Mouse (Mus musculus) midbrain, embryonic 13.5 days (tissue): ENCODE results near the gene Myef2. TPM values are rescaled to one million over a fixed set of nuclear protein-coding genes. Genes with fewer than 3 reads are reported as not detected.

Experiments
- ATAC-seq: fragments of 200-750 bp; cut with Nextera tagmentation; 2 replicates; pipeline ENCODE4 v1.8.0; 2017; ENCODE audit warnings: mild to moderate bottlenecking, moderate TSS enrichment, moderate library complexity
- H3K27ac ChIP-seq: fragments of 300-500 bp; sonication (generic); 2 replicates; pipeline ENCODE4 v1.5.1; 2015; ENCODE audit warnings: inconsistent platforms, mild to moderate bottlenecking, moderate library complexity
- H3K27me3 ChIP-seq: fragments of 300-500 bp; sonication (generic); 2 replicates; pipeline ENCODE4 v1.6.1; 2015; ENCODE audit warnings: mild to moderate bottlenecking, inconsistent platforms
- H3K36me3 ChIP-seq: fragments of 300-500 bp; sonication (generic); 2 replicates; pipeline ENCODE4 v1.6.1; 2015; ENCODE audit warnings: mild to moderate bottlenecking, inconsistent platforms
- H3K4me1 ChIP-seq: fragments of 300-500 bp; sonication (generic); replicated peaks from 2 replicates; pipeline ENCODE4 v1.6.1; 2015; ENCODE audit warnings: inconsistent platforms
- H3K4me2 ChIP-seq: fragments of 300-500 bp; sonication (generic); replicated peaks from 2 replicates; pipeline ENCODE4 v1.6.1; 2015; ENCODE audit warnings: moderate library complexity, mild to moderate bottlenecking, inconsistent platforms
- H3K4me3 ChIP-seq: fragments of 300-500 bp; sonication (generic); replicated peaks from 2 replicates; pipeline ENCODE4 v1.5.1; 2015; ENCODE audit warnings: mild to moderate bottlenecking, inconsistent platforms
- H3K9ac ChIP-seq: fragments of 300-500 bp; sonication (generic); replicated peaks from 2 replicates; pipeline ENCODE4 v1.6.1; 2015; ENCODE audit warnings: mild to moderate bottlenecking, inconsistent platforms
- H3K9me3 ChIP-seq: fragments of 300-500 bp; sonication (generic); 2 replicates; pipeline ENCODE4 v1.6.1; 2016; ENCODE audit warnings: mild to moderate bottlenecking, inconsistent platforms
- WGBS: fragments of 180-500 bp; shearing (Covaris S2); methylation state at CpG from one replicate; pipeline ENCODE4 v1.1.7; 2015; 5-methylcytosine and 5-hydroxymethylcytosine counted together
- polyA plus RNA-seq: library from polyadenylated mRNA; unstranded; fragments of >200 nt; fragmentation: Nextera tagmentation; extraction: Ambion mirVana; gene quantifications from 2 replicates; pipeline ENCODE4 v1.2.1, GENCODE M21; 2015

Myef2 gene
- 244 and 271 TPM in 2 replicates for polyA plus RNA-seq

- ATAC-seq: peak; percentile 86
- Histone ChIP-seq H3K4me1 (peaks cover 30% of the 10 kb centered on the region), H3K9ac (peak within 1 kb of the TSS; percentile 98), H3K4me3 (peak within 1 kb of the TSS; percentile 83), H3K9me3 (no peaks in the 10 kb centered on the region), H3K36me3 (no peaks in the 10 kb centered on the region), H3K27ac (peak within 1 kb of the TSS; percentile 97), H3K4me2 (peak within 1 kb of the TSS; percentile 78), H3K27me3 (no peaks in the 10 kb centered on the region)
- under 1% methylated on average over 48 of the region's 48 CpGs for WGBS
Observed at GRCm38 (mm10) chr2:125123477-125123852, at the start of gene Myef2. Myef2 (minus strand) TSS chr2:125123661.

DNA sequence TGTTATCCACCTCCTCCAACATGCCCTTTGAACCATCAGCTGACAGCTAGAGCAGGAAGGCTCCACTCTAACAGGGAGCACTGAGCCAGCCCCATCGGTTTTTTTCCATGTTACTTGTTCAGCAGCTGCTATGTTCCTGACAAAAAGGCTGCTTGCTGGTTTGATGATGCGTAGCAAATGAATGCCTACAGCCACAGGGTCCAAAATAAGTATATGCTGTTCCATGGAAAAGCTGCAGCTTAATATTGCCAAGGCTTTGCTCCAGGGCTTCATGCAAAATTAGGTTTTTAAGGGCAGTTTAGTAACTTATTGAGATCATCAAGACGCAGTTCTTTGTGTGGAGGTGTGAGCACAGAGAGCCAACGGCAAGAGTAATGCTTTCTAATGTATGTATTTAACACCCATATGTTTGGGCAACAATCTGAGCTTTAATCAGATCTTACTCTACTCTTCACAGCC is 38.6 kb upstream of the Myef2 start:
- no peaks in the 10 kb centered on the region for H3K9me3 ChIP-seq
- H3K4me2 ChIP-seq: no peak overlapping the region
- H3K4me1 ChIP-seq: no peaks in the 10 kb centered on the region
- H3K4me3 ChIP-seq: no peak overlapping the region
- WGBS: 57% methylated on average over 4 of the region's 4 CpGs
- no peak for ATAC-seq
- H3K9ac ChIP-seq: no peak overlapping the region
- H3K27ac ChIP-seq: no peak overlapping the region
- no peaks in the 10 kb centered on the region for H3K36me3 ChIP-seq
- H3K27me3 ChIP-seq: no peaks in the 10 kb centered on the region

DNA sequence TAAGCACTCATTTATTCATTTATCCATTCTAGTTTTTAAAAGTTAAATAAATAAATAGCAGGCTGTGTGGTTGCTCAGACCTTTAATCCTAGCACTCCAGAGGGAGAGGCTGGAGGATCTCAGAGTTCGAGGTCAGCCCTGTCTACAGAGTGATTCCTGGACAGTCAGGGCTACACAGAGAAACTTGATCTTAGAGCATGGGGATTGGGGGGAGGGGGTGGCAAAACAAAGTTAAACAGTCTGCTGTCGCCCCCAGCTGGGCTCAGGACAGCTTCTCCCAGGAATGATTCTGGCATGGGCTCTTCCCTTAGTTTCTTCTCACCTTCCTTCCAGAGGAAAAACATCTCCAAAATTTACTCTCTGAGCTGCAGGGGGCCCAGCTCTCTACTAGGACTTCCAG is 32.0 kb upstream of the Myef2 start:
- Histone ChIP-seq H3K36me3 (no peaks in the 10 kb centered on the region), H3K4me2 (no peak overlapping the region), H3K27me3 (no peaks in the 10 kb centered on the region), H3K4me1 (no peaks in the 10 kb centered on the region), H3K9ac (no peak overlapping the region), H3K4me3 (no peak overlapping the region), H3K27ac (no peak overlapping the region), H3K9me3 (no peaks in the 10 kb centered on the region)
- WGBS: 16% methylated on average over 2 of the region's 2 CpGs
- ATAC-seq: no peak

DNA sequence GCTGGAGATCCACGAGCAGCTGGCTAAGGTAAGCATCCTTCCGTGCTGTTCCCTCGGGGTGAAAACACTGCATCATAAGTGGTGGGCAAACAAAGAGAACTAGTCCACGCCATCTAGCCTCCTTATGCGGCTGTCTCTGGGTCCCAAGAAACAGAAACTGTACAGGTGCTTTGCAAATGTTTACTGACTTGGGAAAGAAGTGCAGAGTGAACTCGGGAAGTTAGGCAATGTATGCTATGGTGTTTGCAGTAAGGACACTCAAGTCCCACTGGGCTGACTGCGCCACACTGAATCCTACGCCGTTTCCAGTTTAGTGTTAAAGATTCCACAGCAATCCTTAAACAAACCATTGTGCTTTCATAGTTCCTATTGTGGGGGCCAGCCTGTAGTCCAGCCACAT is 30.8 kb upstream of the Myef2 start:
- H3K4me1 ChIP-seq: no peaks in the 10 kb centered on the region
- H3K9ac ChIP-seq: no peak overlapping the region
- no peaks in the 10 kb centered on the region for H3K9me3 ChIP-seq
- no peaks in the 10 kb centered on the region for H3K36me3 ChIP-seq
- H3K27me3 ChIP-seq: no peaks in the 10 kb centered on the region
- no peak overlapping the region for H3K27ac ChIP-seq
- 83% methylated on average over 9 of the region's 9 CpGs for WGBS
- no peak overlapping the region for H3K4me3 ChIP-seq
- no peak for ATAC-seq
- H3K4me2 ChIP-seq: no peak overlapping the region

- WGBS: 88% methylated on average over 6 of the region's 6 CpGs
- Histone ChIP-seq H3K27me3 (no peaks in the 10 kb centered on the region), H3K4me3 (no peak within 1 kb of the TSS), H3K36me3 (no peaks in the 10 kb centered on the region), H3K4me2 (no peak within 1 kb of the TSS), H3K9me3 (no peaks in the 10 kb centered on the region), H3K9ac (no peak within 1 kb of the TSS), H3K4me1 (no peaks in the 10 kb centered on the region), H3K27ac (no peak within 1 kb of the TSS)
- ATAC-seq: no peak
Observed at GRCm38 (mm10) chr2:125152388-125152787, 28.9 kb upstream of the Myef2 start, which contains the start of gene Slc12a1. Slc12a1 (plus strand) TSS chr2:125152505.

DNA sequence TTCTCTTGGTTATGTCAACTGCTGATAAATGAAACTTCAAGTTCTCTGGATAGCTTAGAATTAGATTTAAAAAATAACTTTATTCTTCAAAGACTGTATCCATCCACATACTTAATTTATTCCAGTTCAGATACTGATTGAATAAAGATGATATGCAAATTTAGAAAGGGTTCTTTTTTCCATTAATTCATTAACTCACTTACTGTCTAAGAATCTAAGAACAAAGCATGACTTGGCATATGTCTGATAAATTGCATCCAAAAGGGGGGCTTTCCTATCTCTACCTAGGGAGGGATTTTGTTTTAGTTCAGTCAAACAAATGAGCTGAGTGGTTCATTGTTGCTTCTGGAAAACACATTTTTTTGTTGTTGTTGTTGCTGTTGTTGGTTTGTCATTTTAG is 18.9 kb upstream of the Myef2 start:
- ATAC-seq: no peak
- H3K36me3 ChIP-seq: no peaks in the 10 kb centered on the region
- no peaks in the 10 kb centered on the region for H3K4me1 ChIP-seq
- no peaks in the 10 kb centered on the region for H3K27me3 ChIP-seq
- no peak overlapping the region for H3K4me3 ChIP-seq
- no peak overlapping the region for H3K4me2 ChIP-seq
- H3K27ac ChIP-seq: no peak overlapping the region
- H3K9ac ChIP-seq: no peak overlapping the region
- H3K9me3 ChIP-seq: no peaks in the 10 kb centered on the region

DNA sequence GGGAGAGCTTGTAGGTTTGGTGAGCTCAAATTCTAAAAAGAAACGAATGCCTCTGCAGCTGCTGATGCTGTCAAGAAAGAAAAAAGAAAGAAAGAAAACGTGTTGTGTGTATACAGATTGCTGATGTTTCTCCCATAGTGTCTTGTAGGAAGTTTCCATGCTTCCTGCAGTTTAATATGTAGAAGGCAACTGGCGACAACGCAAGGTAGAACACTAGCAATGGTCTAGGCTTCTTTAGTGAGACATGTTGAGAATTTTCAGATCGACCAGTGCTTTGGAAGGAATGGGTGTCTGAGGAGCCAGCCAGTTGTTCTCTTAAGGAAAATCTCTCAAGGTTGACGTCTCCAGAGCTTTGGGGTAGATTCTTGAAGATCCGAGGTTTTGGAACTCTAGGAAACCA is 13.4 kb upstream of the Myef2 start:
- Histone ChIP-seq H3K36me3 (no peaks in the 10 kb centered on the region), H3K9me3 (no peaks in the 10 kb centered on the region), H3K4me2 (peak overlapping the region; percentile 73), H3K9ac (peak overlapping the region; percentile 63; the same call in 1 of the 2 replicates), H3K4me1 (peaks cover 14% of the 10 kb centered on the region; the same call in 1 of the 2 replicates), H3K27ac (peak overlapping the region; percentile 64; the same call in 1 of the 2 replicates), H3K27me3 (no peaks in the 10 kb centered on the region), H3K4me3 (peak overlapping the region; percentile 53)
- WGBS: 33% methylated on average over 7 of the region's 7 CpGs
- no peak for ATAC-seq

DNA sequence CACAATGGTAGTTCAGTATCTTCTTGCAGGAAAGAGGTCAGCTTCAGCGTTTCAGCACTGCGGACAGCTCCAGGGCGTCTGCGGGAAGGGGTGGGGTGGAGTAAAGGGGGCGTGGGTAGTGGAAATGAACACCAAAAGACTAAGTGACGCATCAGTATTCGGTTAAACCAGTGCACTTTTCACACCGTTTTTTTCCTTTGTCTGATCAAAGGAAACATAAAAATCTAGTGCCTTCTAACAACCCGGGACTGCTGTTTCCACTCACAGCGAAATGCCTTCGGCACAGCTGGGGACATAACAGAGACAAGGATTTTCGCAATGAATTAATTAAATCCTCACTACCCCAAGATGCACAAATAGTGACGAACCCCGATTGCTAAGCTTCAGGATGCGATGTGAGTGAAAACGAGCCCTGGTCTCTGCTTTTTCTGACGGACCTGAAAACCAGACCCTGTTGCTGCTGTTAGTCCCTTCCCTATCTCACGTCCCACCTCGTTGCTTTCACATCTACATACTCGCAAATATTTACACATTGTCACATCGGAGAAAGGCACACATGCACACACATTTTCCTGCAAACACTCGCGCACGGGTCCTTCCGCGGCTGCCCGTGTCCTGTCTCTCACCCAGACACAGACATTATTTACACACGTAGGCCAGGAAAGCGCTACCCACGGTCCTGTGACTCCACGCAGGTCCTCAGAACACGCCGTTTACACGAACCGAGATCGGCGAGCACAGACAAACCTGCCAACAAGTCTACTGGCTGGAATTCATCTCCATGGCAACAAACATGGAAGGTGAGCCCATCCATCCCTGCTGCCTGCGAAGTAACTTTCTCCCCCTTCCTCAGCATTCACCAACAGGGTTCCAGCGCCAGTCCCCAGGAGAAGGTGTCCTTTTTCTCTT is 12.7 kb upstream of the Myef2 start, which contains the start of gene Ctxn2:
Gene Ctxn2, plus strand, starts transcription at position 790 of the 909 bp plus-strand sequence.
- no peaks in the 10 kb centered on the region for H3K27me3 ChIP-seq
- peak within 1 kb of the TSS; percentile 63 for H3K9ac ChIP-seq
- peak within 1 kb of the TSS; percentile 64 for H3K27ac ChIP-seq
- peak within 1 kb of the TSS; percentile 73 for H3K4me2 ChIP-seq
- no peaks in the 10 kb centered on the region for H3K36me3 ChIP-seq
- H3K4me3 ChIP-seq: peak within 1 kb of the TSS; percentile 53
- WGBS: under 1% methylated on average over 39 of the region's 39 CpGs
- no peaks in the 10 kb centered on the region for H3K9me3 ChIP-seq
- ATAC-seq: peak; percentile 84
- H3K4me1 ChIP-seq: peaks cover 14% of the 10 kb centered on the region; the same call in 1 of the 2 replicates

DNA sequence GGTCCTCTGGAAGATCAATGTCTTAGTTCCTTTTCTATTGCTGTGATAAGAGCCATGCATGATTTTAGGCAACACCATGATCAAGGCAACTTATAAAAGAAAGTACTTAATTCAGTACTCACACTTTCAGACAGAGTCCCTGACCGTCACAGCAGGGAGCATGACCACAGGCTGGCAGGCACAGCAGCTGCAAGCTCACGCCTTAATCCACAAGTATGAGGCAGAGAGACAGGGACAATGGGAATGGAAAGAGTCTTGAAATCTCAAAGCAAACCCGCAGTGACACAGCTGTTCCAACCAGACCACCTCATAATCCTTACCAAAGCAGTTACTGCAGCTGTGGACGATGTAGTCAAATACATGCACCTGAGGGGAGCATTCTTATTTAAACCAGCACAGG is 10.7 kb upstream of the Myef2 start:
- peaks cover 14% of the 10 kb centered on the region; the same call in 1 of the 2 replicates for H3K4me1 ChIP-seq
- no peaks in the 10 kb centered on the region for H3K9me3 ChIP-seq
- ATAC-seq: no peak
- no peak overlapping the region for H3K4me3 ChIP-seq
- no peak overlapping the region for H3K9ac ChIP-seq
- H3K27me3 ChIP-seq: no peaks in the 10 kb centered on the region
- no peak overlapping the region for H3K4me2 ChIP-seq
- no peak overlapping the region for H3K27ac ChIP-seq
- H3K36me3 ChIP-seq: no peaks in the 10 kb centered on the region
- 16% methylated on average over 4 of the region's 4 CpGs for WGBS

DNA sequence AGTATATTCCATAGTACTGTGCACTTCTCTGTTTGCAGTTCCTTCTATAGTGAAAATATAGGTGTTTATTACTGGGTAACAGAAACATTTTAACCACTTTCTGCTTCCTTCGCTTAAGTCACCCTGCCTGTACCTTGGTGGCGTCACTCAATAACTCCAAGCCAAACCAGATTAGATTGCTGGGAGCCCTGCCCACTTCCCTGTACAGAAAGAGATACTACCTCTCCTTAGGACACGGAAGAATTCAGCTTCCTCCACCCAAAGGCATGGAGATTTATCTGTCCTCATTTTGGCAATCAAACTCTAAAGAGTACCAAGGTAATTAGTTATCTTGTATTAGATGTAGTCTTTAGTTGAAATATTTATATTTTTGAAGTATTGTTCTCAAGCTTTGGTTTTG is 3.3 kb upstream of the Myef2 start:
- Histone ChIP-seq H3K27me3 (no peaks in the 10 kb centered on the region), H3K9ac (no peak overlapping the region), H3K4me1 (peaks cover 5% of the 10 kb centered on the region), H3K36me3 (no peaks in the 10 kb centered on the region), H3K4me3 (no peak overlapping the region), H3K9me3 (no peaks in the 10 kb centered on the region), H3K4me2 (no peak overlapping the region), H3K27ac (no peak overlapping the region)
- ATAC-seq: no peak
- 87% methylated on average over 3 of the region's 3 CpGs for WGBS

GRCm38 (mm10) chr2:125125824-125126223 is 2.4 kb upstream of the Myef2 start:
- Histone ChIP-seq H3K4me2 (no peak overlapping the region), H3K4me1 (peaks cover 14% of the 10 kb centered on the region), H3K9ac (no peak overlapping the region), H3K27me3 (no peaks in the 10 kb centered on the region), H3K4me3 (no peak overlapping the region), H3K36me3 (no peaks in the 10 kb centered on the region), H3K9me3 (no peaks in the 10 kb centered on the region), H3K27ac (no peak overlapping the region)
- 37% methylated on average over 4 of the region's 4 CpGs for WGBS
- ATAC-seq: no peak

DNA sequence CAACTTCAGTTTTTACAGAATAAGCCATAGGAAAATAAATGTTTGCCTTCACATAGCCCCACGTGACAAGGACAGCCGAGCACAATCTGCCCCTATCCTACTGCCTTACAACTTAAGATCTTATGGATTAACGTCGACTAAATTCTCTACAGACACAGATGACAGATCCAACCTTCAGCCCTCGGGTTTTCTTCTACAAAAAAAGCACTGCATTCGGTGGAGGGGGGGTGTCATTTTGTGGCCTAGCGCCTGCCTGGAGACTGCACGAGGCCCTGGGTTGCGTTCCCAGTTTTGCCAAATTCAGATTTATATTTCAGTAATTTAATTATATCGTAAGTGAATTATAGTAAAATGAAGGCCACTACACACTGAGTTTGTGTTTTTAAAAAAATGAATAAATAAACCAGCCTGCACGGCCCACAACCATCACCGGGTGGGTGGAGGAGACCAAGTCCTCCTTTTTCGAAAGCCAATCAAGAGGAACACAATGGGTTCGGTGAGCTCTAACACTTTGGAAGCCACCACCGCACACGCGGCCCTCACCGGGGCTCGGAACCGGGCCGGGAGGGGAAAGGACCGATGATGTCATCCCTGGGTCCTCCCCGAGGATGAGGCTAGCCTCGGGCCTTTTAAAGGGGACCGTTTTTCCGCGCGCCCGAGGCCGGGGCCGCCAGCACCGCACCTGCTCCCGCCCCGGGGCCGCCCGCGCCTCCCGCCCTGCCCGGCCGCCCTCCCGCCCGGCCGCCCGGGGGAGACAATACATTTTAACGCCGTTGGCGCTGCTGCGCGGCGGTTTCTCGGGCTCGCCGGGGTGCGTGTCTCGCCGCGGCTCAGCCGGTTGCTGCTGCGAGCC is 611 bp downstream of the Myef2 start:
- Histone ChIP-seq H3K36me3 (no peaks in the 10 kb centered on the region), H3K27ac (peak overlapping the region; percentile 97), H3K27me3 (no peaks in the 10 kb centered on the region), H3K9ac (peak overlapping the region; percentile 98), H3K4me1 (peaks cover 32% of the 10 kb centered on the region), H3K4me3 (peak overlapping the region; percentile 83), H3K9me3 (no peaks in the 10 kb centered on the region), H3K4me2 (peak overlapping the region; percentile 78)
- under 1% methylated on average over 46 of the region's 59 CpGs for WGBS
- peak; percentile 86 for ATAC-seq
